Mouse (Mus musculus) cerebral cortex, adult 2 months (tissue): ENCODE measurements around the gene Mdp1.

Source experiments
- WGBS: fragments of 180-500 bp; shearing (Covaris S2); methylation state at CpG from one replicate; pipeline ENCODE4 v1.1.7; 2018; 5-methylcytosine and 5-hydroxymethylcytosine counted together

The Mdp1 gene

GRCm38 (mm10) chr14:55659960-55660573, at the start of gene Mdp1:
Mdp1 (minus strand) TSS chr14:55660508.
- WGBS, result under 1% methylated on average over 39 of the region's 39 CpGs

GRCm38 (mm10) chr14:55709509-55709908, 49.2 kb upstream of the Mdp1 start:
- 94% methylated on average over 4 of the region's 4 CpGs for WGBS

GRCm38 (mm10) chr14:55707397-55707796, 47.1 kb upstream of the Mdp1 start:
- 88% methylated on average over 5 of the region's 5 CpGs for whole genome bisulfite sequencing

- WGBS, result 92% methylated on average over 8 of the region's 8 CpGs
Measured at GRCm38 (mm10) chr14:55706051-55706600, 45.8 kb upstream of the Mdp1 start.

- WGBS, result 80% methylated on average over 6 of the region's 6 CpGs
Measured at GRCm38 (mm10) chr14:55702761-55703160, 42.5 kb upstream of the Mdp1 start.

- WGBS, result 77% methylated on average over 9 of the region's 9 CpGs
Measured at GRCm38 (mm10) chr14:55701131-55701530, 40.8 kb upstream of the Mdp1 start.

GRCm38 (mm10) chr14:55697226-55697625, 36.9 kb upstream of the Mdp1 start:
- WGBS, result 74% methylated on average over 4 of the region's 4 CpGs

- 77% methylated on average over 10 of the region's 10 CpGs for WGBS
Measured at GRCm38 (mm10) chr14:55689433-55689832, 29.1 kb upstream of the Mdp1 start.

- WGBS, result 5% methylated on average over 3 of the region's 3 CpGs
Measured at GRCm38 (mm10) chr14:55682118-55682493, 21.8 kb upstream of the Mdp1 start.

- WGBS, result under 1% methylated on average over 66 of the region's 66 CpGs
Measured at GRCm38 (mm10) chr14:55681160-55682117, 21.1 kb upstream of the Mdp1 start, which contains the start of gene Tinf2. Tinf2 (minus strand) TSS chr14:55681820.

GRCm38 (mm10) chr14:55677615-55678014, 17.3 kb upstream of the Mdp1 start:
- WGBS, result 77% methylated on average over 4 of the region's 4 CpGs

GRCm38 (mm10) chr14:55672741-55673060, 12.4 kb upstream of the Mdp1 start:
- WGBS, result 75% methylated on average over 7 of the region's 7 CpGs

GRCm38 (mm10) chr14:55671833-55672740, 11.8 kb upstream of the Mdp1 start, which contains the start of the genes Gmpr2 and Nedd8:
Gmpr2 (plus strand) TSS chr14:55671941.
Nedd8 (minus strand) TSS chr14:55672124.
- WGBS, result 1% methylated on average over 38 of the region's 38 CpGs

GRCm38 (mm10) chr14:55671486-55671832, 11.2 kb upstream of the Mdp1 start:
- WGBS, result under 1% methylated on average over 12 of the region's 12 CpGs

- WGBS, result 33% methylated on average over 2 of the region's 2 CpGs
Measured at GRCm38 (mm10) chr14:55660636-55661035, 328 bp upstream of the Mdp1 start.

GRCm38 (mm10) chr14:55658011-55658410, 2.3 kb downstream of the Mdp1 start:
- 93% methylated on average over 5 of the region's 5 CpGs for WGBS

- 90% methylated on average over 3 of the region's 3 CpGs for WGBS
Measured at GRCm38 (mm10) chr14:55656935-55657334, 3.4 kb downstream of the Mdp1 start.

GRCm38 (mm10) chr14:55651528-55651927, 8.8 kb downstream of the Mdp1 start:
- WGBS, result 95% methylated on average over 7 of the region's 7 CpGs

- 95% methylated on average over 2 of the region's 2 CpGs for WGBS
Measured at GRCm38 (mm10) chr14:55649884-55650283, 10.4 kb downstream of the Mdp1 start, which contains the start of gene Tssk4. Tssk4 (plus strand) TSS chr14:55650184.

GRCm38 (mm10) chr14:55644261-55644888, 15.9 kb downstream of the Mdp1 start:
- 17% methylated on average over 17 of the region's 17 CpGs for WGBS
